Mouse (Mus musculus) brain, adult 2 months (tissue): ENCODE data around the gene Sypl2.
A peak's percentile ranks its signal among the peaks of the same experiment; 100 is the strongest.
"Not testable (repeated sequence)": the region's sequence is repeated elsewhere in the genome, so short reads cannot be mapped to it uniquely, and the experiment has no call there.

Experiments
- DNase-seq: peaks from one replicate; pipeline ENCODE4 v3.0.0; 2011; ENCODE audit warnings: low read depth, low spot score

Sypl2 gene

GRCm38 (mm10) chr3:108226558-108227350 is at the start of gene Sypl2:
Gene Sypl2 (minus strand): TSS chr3:108226648.
- no peak for DNase-seq

GRCm38 (mm10) chr3:108259319-108259718 is 32.9 kb upstream of the Sypl2 start:
- DNase-seq = peak; percentile 41

DNA sequence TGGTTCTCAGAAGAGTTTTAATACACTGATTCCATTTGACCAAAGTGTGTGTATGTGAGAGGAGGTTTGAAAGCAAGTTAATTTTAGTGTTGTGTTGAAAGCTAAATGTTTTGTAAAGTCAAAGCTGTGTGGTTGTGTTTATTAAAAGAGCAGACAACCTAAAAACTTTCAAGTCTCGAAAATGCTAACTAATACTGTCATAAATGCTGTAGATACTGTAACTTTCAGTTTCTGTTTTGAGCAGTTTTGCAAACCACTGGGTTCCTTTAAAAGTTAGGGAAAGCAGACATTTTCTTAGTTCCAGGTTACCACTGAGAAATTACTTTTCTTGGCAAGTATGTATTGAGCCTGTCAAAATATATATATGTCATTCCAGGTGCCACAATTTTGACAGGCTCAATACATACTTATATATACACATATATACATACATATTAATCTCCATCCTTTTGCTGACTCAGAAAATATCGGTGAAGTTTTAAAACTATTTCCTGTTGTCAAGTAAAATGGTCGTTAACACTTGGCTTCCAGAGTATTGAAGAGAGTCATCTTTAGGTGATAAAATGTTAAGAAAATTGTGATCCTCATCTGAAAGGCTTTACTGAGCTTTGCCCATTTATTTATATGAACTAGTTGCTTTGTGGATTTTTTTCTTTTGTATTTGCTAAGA is 31.5 kb upstream of the Sypl2 start:
- no peak for DNase-seq

- DNase-seq = peak; percentile 99
These were observed 30.5 kb upstream of the Sypl2 start, which contains the start of gene Psma5 for GRCm38 (mm10) chr3:108256719-108257637. Gene Psma5 (plus strand): TSS chr3:108256926.

- DNase-seq = no peak
These were observed 20.4 kb upstream of the Sypl2 start for GRCm38 (mm10) chr3:108246857-108247256.

DNA sequence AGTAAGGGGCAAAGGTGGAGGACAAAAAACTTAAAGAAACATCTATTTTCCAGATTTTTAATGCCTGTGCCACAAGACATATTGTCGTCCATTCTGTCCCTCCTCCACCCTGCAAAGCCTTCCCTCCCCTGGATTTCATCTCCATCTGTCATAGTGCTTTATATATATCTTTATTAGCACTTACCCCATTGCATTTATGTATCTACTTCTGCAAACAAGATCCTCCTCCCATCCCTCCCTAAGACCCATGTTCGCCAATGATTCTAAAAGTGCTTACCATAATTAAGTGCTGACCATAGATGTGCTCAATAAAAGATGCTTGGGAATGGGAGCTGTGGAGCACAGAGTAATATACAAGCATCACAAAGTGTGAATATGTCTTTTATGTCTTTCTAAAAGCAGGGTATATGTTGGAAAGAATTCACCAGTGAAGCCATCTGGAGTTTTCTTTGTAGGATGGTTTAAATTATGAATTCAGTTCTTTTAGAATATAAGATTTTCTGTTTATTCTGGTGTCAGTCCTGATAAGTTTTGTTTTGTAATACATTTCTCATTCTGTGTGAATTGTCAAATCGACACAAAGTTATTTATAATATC is 14.9 kb upstream of the Sypl2 start:
- DNase-seq = peak; percentile 53

GRCm38 (mm10) chr3:108237474-108238102 is 11.1 kb upstream of the Sypl2 start:
- DNase-seq = not testable (repeated sequence)

GRCm38 (mm10) chr3:108231646-108232045 is 5.2 kb upstream of the Sypl2 start:
- DNase-seq = no peak

GRCm38 (mm10) chr3:108227521-108227920 is 1.1 kb upstream of the Sypl2 start:
- DNase-seq = no peak

DNA sequence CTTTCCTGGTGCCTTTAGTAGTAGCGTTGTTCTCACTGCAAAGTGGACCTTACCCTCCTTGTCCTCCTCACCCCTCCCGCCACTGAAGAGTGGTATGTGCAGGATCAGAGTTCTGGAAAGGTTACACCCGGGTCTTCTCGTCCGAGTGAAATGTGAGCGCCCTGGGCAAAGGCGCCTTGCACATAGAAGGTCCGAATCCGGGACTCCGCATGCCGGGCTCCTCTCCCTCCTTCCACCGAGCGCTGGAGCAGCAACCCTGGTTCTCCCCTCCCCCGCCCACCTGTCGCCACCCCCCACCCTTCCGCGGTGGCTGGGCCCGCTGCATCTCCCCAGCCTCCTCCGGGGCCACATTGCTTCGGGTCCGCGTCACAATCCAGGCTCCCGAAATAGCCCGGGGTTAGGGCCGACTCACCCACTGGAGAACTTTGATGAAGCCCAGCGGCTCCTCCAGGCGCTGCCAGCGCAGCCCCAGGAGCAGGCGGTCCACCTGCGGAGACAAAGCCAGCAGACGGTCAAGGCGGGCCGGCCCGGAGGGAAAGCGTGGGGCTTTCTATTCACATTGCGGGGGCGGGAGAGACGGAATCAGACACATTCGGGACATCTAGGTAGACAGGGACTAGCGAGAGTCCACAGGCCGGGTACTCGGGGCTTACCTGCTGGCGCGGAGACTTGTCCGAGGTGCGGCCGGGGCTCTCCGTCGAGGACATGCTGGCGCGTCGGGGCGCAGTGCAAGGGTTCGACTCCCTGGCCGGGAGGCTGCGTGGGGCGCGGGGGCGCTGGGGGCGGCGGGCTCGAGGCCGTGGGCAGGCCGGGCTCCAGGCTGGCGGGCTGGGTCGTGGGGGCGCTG is 514 bp downstream of the Sypl2 start:
- DNase-seq = no peak

GRCm38 (mm10) chr3:108220661-108221060 is 5.8 kb downstream of the Sypl2 start:
- no peak for DNase-seq

- DNase-seq = no peak
These were observed 11.7 kb downstream of the Sypl2 start for GRCm38 (mm10) chr3:108214734-108215133.

DNA sequence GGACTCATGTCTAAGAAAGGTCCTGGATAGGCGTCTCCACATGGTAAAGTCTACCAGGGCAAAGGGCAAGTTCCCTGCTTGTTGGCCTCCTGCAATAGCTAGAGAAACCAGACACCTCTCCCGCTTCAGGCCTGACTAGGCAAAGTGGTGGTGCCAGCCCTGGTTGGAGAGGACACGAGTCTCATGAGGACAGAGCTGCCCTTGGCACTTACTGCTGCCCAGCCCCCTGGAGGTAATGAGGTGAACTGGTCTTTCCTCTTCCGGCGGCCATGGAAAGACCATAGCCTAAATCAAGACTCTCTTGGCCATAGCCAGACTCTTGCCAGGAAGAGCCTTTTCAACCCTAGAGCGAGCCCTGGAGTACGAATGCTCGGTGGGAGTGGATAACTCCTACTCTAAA is 14.0 kb downstream of the Sypl2 start:
- no peak for DNase-seq

- peak; percentile 75 for DNase-seq
These were observed 14.6 kb downstream of the Sypl2 start for GRCm38 (mm10) chr3:108211845-108212244.

GRCm38 (mm10) chr3:108210771-108211139 is 15.7 kb downstream of the Sypl2 start, which contains the start of gene Atxn7l2:
Gene Atxn7l2 (minus strand): TSS chr3:108210934.
- DNase-seq = peak; percentile 93

- peak; percentile 99 for DNase-seq
These were observed 16.3 kb downstream of the Sypl2 start for GRCm38 (mm10) chr3:108209946-108210770.

- DNase-seq = no peak
These were observed 16.9 kb downstream of the Sypl2 start for GRCm38 (mm10) chr3:108209536-108209935.

- DNase-seq = no peak
These were observed 17.4 kb downstream of the Sypl2 start for GRCm38 (mm10) chr3:108209001-108209400.

- DNase-seq = peak; percentile 60
These were observed 19.6 kb downstream of the Sypl2 start for GRCm38 (mm10) chr3:108206731-108207375.
